Mouse (Mus musculus) testis, adult 2 months (tissue): ENCODE measurements around the gene 1700001L19Rik. TPM values are rescaled to one million over a fixed set of nuclear protein-coding genes. Genes with fewer than 3 reads are reported as not detected.

Source experiments
- H3K27ac ChIP-seq: fragments of 200-500 bp; 2 replicates; pipeline ENCODE4 v1.5.1; 2012; ENCODE audit warnings: low read depth, low read length; ENCODE audit not compliant: control insufficient read depth, insufficient read depth
- H3K27me3 ChIP-seq: fragments of 200-500 bp; 2 replicates; pipeline ENCODE4 v1.6.1; 2012; ENCODE audit warnings: mild to moderate bottlenecking, low read length, moderate library complexity; ENCODE audit not compliant: control insufficient read depth, insufficient read depth
- H3K36me3 ChIP-seq: fragments of 200-500 bp; 2 replicates; pipeline ENCODE4 v1.6.1; 2012; ENCODE audit warnings: mild to moderate bottlenecking, low read length; ENCODE audit not compliant: control insufficient read depth, insufficient read depth
- H3K4me1 ChIP-seq: fragments of 200-500 bp; 2 replicates; pipeline ENCODE4 v1.6.1; 2012; ENCODE audit warnings: low read length; ENCODE audit not compliant: control insufficient read depth, insufficient read depth
- H3K4me3 ChIP-seq: fragments of 200-500 bp; 2 replicates; pipeline ENCODE4 v1.5.1; 2012; ENCODE audit warnings: low read depth, mild to moderate bottlenecking, low read length, moderate library complexity, mixed read lengths; ENCODE audit not compliant: control insufficient read depth
- CTCF ChIP-seq: fragments of 200-500 bp; IDR thresholded peaks from 2 replicates; pipeline ENCODE4 v1.5.1; 2012; ENCODE audit warnings: low read depth, mild to moderate bottlenecking, inconsistent platforms, low read length, moderate library complexity; ENCODE audit not compliant: control insufficient read depth, insufficient read depth, insufficient replicate concordance
- POLR2A ChIP-seq: fragments of 200-500 bp; IDR thresholded peaks from 2 replicates; pipeline ENCODE4 v1.6.1; 2012; ENCODE audit warnings: low read depth, mild to moderate bottlenecking, inconsistent platforms, low read length, moderate library complexity; ENCODE audit not compliant: control insufficient read depth
- polyA plus RNA-seq: library from polyadenylated mRNA; depleted of rRNA; stranded (reverse); fragments of >200 nt; gene quantifications from 2 replicates; pipeline ENCODE4 v1.2.3, GENCODE M21; 2012; rRNA removed

1700001L19Rik gene
- polyA plus RNA-seq, 1 experiment = 97.9 TPM

GRCm38 (mm10) chr13:68622792-68623191, 25.6 kb downstream of the 1700001L19Rik start:
- no peak for TF ChIP-seq POLR2A
- no peak for TF ChIP-seq CTCF

GRCm38 (mm10) chr13:68627041-68627440, 29.8 kb downstream of the 1700001L19Rik start:
- TF ChIP-seq POLR2A (no peak), CTCF (no peak)
- no peak overlapping the region for H3K4me3 ChIP-seq
- H3K27ac ChIP-seq = no peak overlapping the region

More at GRCm38 (mm10) chr13:68622792-68623191, 25.6 kb downstream of the 1700001L19Rik start:
- H3K4me3 ChIP-seq = no peak overlapping the region
- H3K36me3 ChIP-seq = no peaks in the 10 kb centered on the region
- no peaks in the 10 kb centered on the region for H3K4me1 ChIP-seq
- no peaks in the 10 kb centered on the region for H3K27me3 ChIP-seq
- no peak overlapping the region for H3K27ac ChIP-seq

GRCm38 (mm10) chr13:68642786-68643185, 45.6 kb downstream of the 1700001L19Rik start:
- TF ChIP-seq POLR2A (no peak), CTCF (no peak)
- no peaks in the 10 kb centered on the region for H3K4me1 ChIP-seq
- H3K4me3 ChIP-seq = no peak overlapping the region

More at GRCm38 (mm10) chr13:68627041-68627440, 29.8 kb downstream of the 1700001L19Rik start:
- H3K4me1 ChIP-seq = no peaks in the 10 kb centered on the region
- no peaks in the 10 kb centered on the region for H3K27me3 ChIP-seq
- no peaks in the 10 kb centered on the region for H3K36me3 ChIP-seq

More at GRCm38 (mm10) chr13:68642786-68643185, 45.6 kb downstream of the 1700001L19Rik start:
- no peaks in the 10 kb centered on the region for H3K36me3 ChIP-seq
- no peak overlapping the region for H3K27ac ChIP-seq
- H3K27me3 ChIP-seq = no peaks in the 10 kb centered on the region

Other genes starting within 250 kb of the 1700001L19Rik start
- gene Mtrr, start 15.3 kb upstream of the 1700001L19Rik start, polyA plus RNA-seq = 9.0 TPM in 2 replicates
- 14.4 and 15.8 TPM in 2 replicates for gene Fastkd3, start 15.2 kb upstream of the 1700001L19Rik start, polyA plus RNA-seq